Mouse (Mus musculus) midbrain, embryonic 14.5 days (tissue): Measurements from ENCODE around the gene Cys1. TPM values are rescaled to one million over a fixed set of nuclear protein-coding genes. Genes with fewer than 3 reads are reported as not detected.
A peak's percentile ranks its signal among the peaks of the same experiment; 100 is the strongest.

Source experiments
- ATAC-seq: fragments of 200-750 bp; cut with Nextera tagmentation; 2 replicates; pipeline ENCODE4 v1.8.0; 2017; ENCODE audit warnings: moderate number of reproducible peaks, moderate library complexity; ENCODE audit not compliant: low FRiP score, low TSS enrichment
- DNase-seq: peaks from one replicate; pipeline ENCODE4 v3.0.0-alpha.2; 2015
- H3K27ac ChIP-seq: fragments of 300-500 bp; sonication (generic); replicated peaks from 2 replicates; pipeline ENCODE4 v1.5.1; 2014; ENCODE audit warnings: mild to moderate bottlenecking, low read depth, low read length, moderate library complexity
- H3K27me3 ChIP-seq: fragments of 300-500 bp; sonication (generic); 2 replicates; pipeline ENCODE4 v1.6.1; 2014; ENCODE audit warnings: low read length, control low read depth, mixed read lengths; ENCODE audit not compliant: control insufficient read depth, insufficient read depth
- H3K36me3 ChIP-seq: fragments of 300-500 bp; sonication (generic); 2 replicates; pipeline ENCODE4 v1.6.1; 2014; ENCODE audit warnings: low read length, control low read depth; ENCODE audit not compliant: control insufficient read depth, insufficient read depth
- H3K4me1 ChIP-seq: fragments of 300-500 bp; sonication (generic); 2 replicates; pipeline ENCODE4 v1.6.1; 2014; ENCODE audit warnings: mild to moderate bottlenecking, antibody characterized with exemption, low read length, control low read depth; ENCODE audit not compliant: control insufficient read depth, insufficient read depth
- H3K4me2 ChIP-seq: fragments of 300-500 bp; sonication (generic); 2 replicates; pipeline ENCODE4 v1.6.1; 2014; ENCODE audit warnings: mild to moderate bottlenecking, low read length, moderate library complexity
- H3K4me3 ChIP-seq: fragments of 300-500 bp; sonication (generic); replicated peaks from 2 replicates; pipeline ENCODE4 v1.5.1; 2014; ENCODE audit warnings: low read depth, low read length
- H3K9ac ChIP-seq: fragments of 300-500 bp; sonication (generic); replicated peaks from 2 replicates; pipeline ENCODE4 v1.6.1; 2014; ENCODE audit warnings: mild to moderate bottlenecking, low read length, moderate library complexity
- H3K9me3 ChIP-seq: fragments of 300-500 bp; sonication (generic); 2 replicates; pipeline ENCODE4 v1.6.1; 2016; ENCODE audit warnings: low read length, control low read depth, mixed read lengths; ENCODE audit not compliant: control insufficient read depth
- WGBS: fragments of 180-500 bp; shearing (Covaris S2); extraction: QIAGEN DNeasy Blood & Tissue Kit; methylation state at CpG from one replicate; pipeline ENCODE4 v1.1.7; 2014; 5-methylcytosine and 5-hydroxymethylcytosine counted together
- polyA plus RNA-seq: library from polyadenylated mRNA; unstranded; fragments of >200 nt; fragmentation: Nextera tagmentation; extraction: Ambion mirVana; gene quantifications from 2 replicates; pipeline ENCODE4 v1.2.1, GENCODE M21; 2014

The Cys1 gene
- polyA plus RNA-seq: 1.4 and 1.8 TPM in 2 replicates

GRCm38 (mm10) chr12:24681286-24682023 is at the start of gene Cys1:
Cys1 (minus strand) TSS chr12:24681813.
- peak within 1 kb of the TSS; percentile 75 for H3K9ac ChIP-seq
- DNase-seq: peak; percentile 11
- H3K4me1 ChIP-seq: peaks cover 12% of the 10 kb centered on the region; the same call in 1 of the 2 replicates
- H3K4me2 ChIP-seq: peak within 1 kb of the TSS; percentile 94
- ATAC-seq: peak; percentile 54; the same call in 1 of the 2 replicates
- H3K4me3 ChIP-seq: peak within 1 kb of the TSS; percentile 55
- H3K27ac ChIP-seq: no peak within 1 kb of the TSS
- H3K36me3 ChIP-seq: no peaks in the 10 kb centered on the region
- WGBS: 2% methylated on average over 20 of the region's 20 CpGs
- H3K27me3 ChIP-seq: peaks cover 23% of the 10 kb centered on the region
- H3K9me3 ChIP-seq: no peaks in the 10 kb centered on the region

GRCm38 (mm10) chr12:24724369-24724768 is 42.8 kb upstream of the Cys1 start:
- DNase-seq: peak; percentile 67
- H3K9ac ChIP-seq: no peak overlapping the region
- H3K4me3 ChIP-seq: no peak overlapping the region
- H3K9me3 ChIP-seq: peaks cover 4% of the 10 kb centered on the region
- peak; percentile 57; the same call in 1 of the 2 replicates for ATAC-seq
- WGBS: 12% methylated on average over 2 of the region's 2 CpGs
- H3K4me1 ChIP-seq: peaks cover 8% of the 10 kb centered on the region; the same call in 1 of the 2 replicates
- H3K36me3 ChIP-seq: no peaks in the 10 kb centered on the region
- no peak overlapping the region for H3K27ac ChIP-seq
- no peaks in the 10 kb centered on the region for H3K27me3 ChIP-seq
- H3K4me2 ChIP-seq: 0 out of 2 replicates have a peak overlapping the region, but pooled peaks have one; percentile 17

GRCm38 (mm10) chr12:24723859-24724258 is 42.2 kb upstream of the Cys1 start:
- no peak for DNase-seq
- Histone ChIP-seq H3K9me3 (no peaks in the 10 kb centered on the region), H3K4me3 (no peak overlapping the region), H3K36me3 (no peaks in the 10 kb centered on the region), H3K9ac (no peak overlapping the region), H3K27me3 (no peaks in the 10 kb centered on the region), H3K27ac (no peak overlapping the region), H3K4me1 (peaks cover 8% of the 10 kb centered on the region; the same call in 1 of the 2 replicates), H3K4me2 (no peak overlapping the region)
- WGBS: 83% methylated on average over 4 of the region's 4 CpGs
- ATAC-seq: no peak

GRCm38 (mm10) chr12:24723434-24723833 is 41.8 kb upstream of the Cys1 start:
- H3K9ac ChIP-seq: no peak overlapping the region
- 71% methylated on average over 2 of the region's 2 CpGs for WGBS
- no peaks in the 10 kb centered on the region for H3K36me3 ChIP-seq
- H3K4me2 ChIP-seq: no peak overlapping the region
- DNase-seq: no peak
- H3K27me3 ChIP-seq: no peaks in the 10 kb centered on the region
- no peak overlapping the region for H3K4me3 ChIP-seq
- no peak overlapping the region for H3K27ac ChIP-seq
- H3K4me1 ChIP-seq: peaks cover 8% of the 10 kb centered on the region; the same call in 1 of the 2 replicates
- no peaks in the 10 kb centered on the region for H3K9me3 ChIP-seq
- ATAC-seq: no peak

GRCm38 (mm10) chr12:24716721-24717301 is 35.2 kb upstream of the Cys1 start:
- no peak overlapping the region for H3K4me2 ChIP-seq
- H3K27me3 ChIP-seq: no peaks in the 10 kb centered on the region
- H3K36me3 ChIP-seq: 0 out of 2 replicates have a peak, but pooled peaks cover 4% of the 10 kb centered on the region
- no peaks in the 10 kb centered on the region for H3K9me3 ChIP-seq
- ATAC-seq: peak; percentile 53; the same call in 1 of the 2 replicates
- no peak overlapping the region for H3K9ac ChIP-seq
- no peak overlapping the region for H3K27ac ChIP-seq
- DNase-seq: peak; percentile 76
- no peaks in the 10 kb centered on the region for H3K4me1 ChIP-seq
- WGBS: 52% methylated on average over 4 of the region's 4 CpGs
- H3K4me3 ChIP-seq: no peak overlapping the region

GRCm38 (mm10) chr12:24715268-24715896 is 33.8 kb upstream of the Cys1 start:
- no peak for ATAC-seq
- H3K4me2 ChIP-seq: no peak overlapping the region
- WGBS: 70% methylated on average over 2 of the region's 2 CpGs

GRCm38 (mm10) chr12:24714579-24715255 is 33.1 kb upstream of the Cys1 start:
- H3K9ac ChIP-seq: no peak overlapping the region
- WGBS: 70% methylated on average over 5 of the region's 5 CpGs
- H3K36me3 ChIP-seq: 0 out of 2 replicates have a peak, but pooled peaks cover 4% of the 10 kb centered on the region
- DNase-seq: no peak
- no peaks in the 10 kb centered on the region for H3K9me3 ChIP-seq
- H3K4me2 ChIP-seq: no peak overlapping the region
- H3K27me3 ChIP-seq: no peaks in the 10 kb centered on the region
- no peak overlapping the region for H3K27ac ChIP-seq
- no peak for ATAC-seq
- no peaks in the 10 kb centered on the region for H3K4me1 ChIP-seq
- H3K4me3 ChIP-seq: no peak overlapping the region

More at GRCm38 (mm10) chr12:24715268-24715896, 33.8 kb upstream of the Cys1 start:
- H3K9me3 ChIP-seq: no peaks in the 10 kb centered on the region
- no peak overlapping the region for H3K9ac ChIP-seq
- no peaks in the 10 kb centered on the region for H3K27me3 ChIP-seq
- no peaks in the 10 kb centered on the region for H3K4me1 ChIP-seq
- no peak for DNase-seq
- H3K27ac ChIP-seq: no peak overlapping the region
- 0 out of 2 replicates have a peak, but pooled peaks cover 4% of the 10 kb centered on the region for H3K36me3 ChIP-seq
- no peak overlapping the region for H3K4me3 ChIP-seq

- Histone ChIP-seq H3K4me2 (no peak overlapping the region), H3K4me1 (peaks cover 8% of the 10 kb centered on the region), H3K27ac (no peak overlapping the region), H3K36me3 (0 out of 2 replicates have a peak, but pooled peaks cover 4% of the 10 kb centered on the region), H3K9me3 (no peaks in the 10 kb centered on the region), H3K9ac (no peak overlapping the region), H3K27me3 (no peaks in the 10 kb centered on the region), H3K4me3 (no peak overlapping the region)
- DNase-seq (no peak), ATAC-seq (no peak)
- whole genome bisulfite sequencing: 88% methylated on average over 8 of the region's 8 CpGs
Measured at GRCm38 (mm10) chr12:24712396-24712795, 30.8 kb upstream of the Cys1 start.
